Mouse (Mus musculus) kidney, postnatal 4 days (tissue): ENCODE measurements at regions not wholly inside any gene's neighbourhood (a gene's known extent, or its start where the extent isn't known, plus 50 kb on each side); places are given as distances from the start of the nearest gene placed in this dataset.

Source experiments
- DNase-seq, 2 experiments: peaks; one replicate each; pipeline ENCODE4 v3.0.0; 2021; ENCODE audit warnings: mixed read lengths in 2 of 2

DNA sequence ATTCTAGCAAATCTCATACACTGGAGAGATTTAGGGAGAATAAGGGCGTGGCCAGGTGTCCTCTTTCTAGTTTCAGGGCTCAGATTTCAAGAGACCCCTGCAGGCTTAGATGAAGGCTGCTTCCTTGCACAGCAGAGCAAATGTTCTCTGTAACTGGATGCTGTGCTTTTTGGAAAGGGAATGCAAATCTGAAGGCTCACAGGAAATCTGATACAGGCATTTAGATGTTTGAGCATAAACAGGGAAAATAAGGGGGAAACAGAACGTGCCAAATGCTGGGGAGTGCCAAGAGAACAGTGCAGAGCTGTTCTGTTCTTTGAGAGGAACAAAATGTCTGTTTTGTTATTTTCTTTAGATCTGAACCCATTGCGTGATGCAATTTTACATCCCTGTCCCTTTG lies 161.0 kb upstream of the Samsn1 start:
- DNase-seq, result peak; percentile 9 to 22

- no peak for DNase-seq
Measured at GRCm38 (mm10) chr16:76181596-76181995, 159.5 kb upstream of the Samsn1 start.

DNA sequence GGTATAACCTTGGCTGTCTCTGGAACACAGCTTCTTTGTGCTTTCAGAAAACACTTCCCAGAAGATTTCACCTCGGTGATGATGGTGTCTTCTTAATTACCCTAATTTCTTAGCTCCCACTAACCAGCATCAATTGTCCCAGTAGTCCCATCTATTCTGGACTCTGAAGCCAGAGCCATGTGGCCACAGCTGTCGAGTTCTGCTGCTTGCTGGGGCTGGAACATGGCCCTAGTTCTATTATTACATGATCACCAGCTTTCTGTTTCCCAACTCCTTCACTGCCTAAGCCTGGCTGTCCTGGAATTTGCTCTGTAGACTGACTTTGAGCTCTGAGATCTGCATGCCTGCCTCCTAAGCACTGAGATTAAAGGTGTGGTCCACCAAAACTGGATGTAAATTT lies 145.6 kb upstream of the Samsn1 start:
- no peak for DNase-seq

DNA sequence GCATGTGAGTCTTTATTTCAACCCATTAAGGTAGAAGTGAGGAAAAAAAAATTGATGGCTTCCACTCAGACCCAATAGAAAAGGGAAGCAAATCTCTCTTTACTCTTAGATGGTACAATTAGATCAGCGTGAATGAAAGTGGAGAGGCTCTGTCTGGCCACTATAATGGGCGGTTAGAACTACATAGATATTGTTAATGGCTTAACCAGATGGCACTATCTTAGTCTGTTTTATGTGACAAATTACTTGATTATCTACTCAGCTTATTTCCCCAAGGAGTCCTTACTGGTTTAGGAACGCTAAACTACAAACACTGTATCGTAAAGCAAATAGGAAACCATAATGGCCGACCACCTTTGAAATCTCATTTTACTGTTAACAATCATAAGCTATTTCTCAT lies 138.8 kb upstream of the Samsn1 start:
- no peak for DNase-seq

- no peak for DNase-seq
Measured at GRCm38 (mm10) chr16:76158585-76158984, 136.5 kb upstream of the Samsn1 start.

- DNase-seq, result no peak
Measured at GRCm38 (mm10) chr16:76153766-76154525, 131.9 kb upstream of the Samsn1 start.

GRCm38 (mm10) chr16:76149581-76149980 lies 127.5 kb upstream of the Samsn1 start:
- no peak for DNase-seq

- no peak for DNase-seq
Measured at GRCm38 (mm10) chr16:76133892-76134291, 111.8 kb upstream of the Samsn1 start.

- DNase-seq, result no peak
Measured at GRCm38 (mm10) chr16:76130486-76130885, 108.4 kb upstream of the Samsn1 start.

- DNase-seq, result peak; percentile 17 to 38
Measured at GRCm38 (mm10) chr16:76129982-76130381, 107.9 kb upstream of the Samsn1 start.

DNA sequence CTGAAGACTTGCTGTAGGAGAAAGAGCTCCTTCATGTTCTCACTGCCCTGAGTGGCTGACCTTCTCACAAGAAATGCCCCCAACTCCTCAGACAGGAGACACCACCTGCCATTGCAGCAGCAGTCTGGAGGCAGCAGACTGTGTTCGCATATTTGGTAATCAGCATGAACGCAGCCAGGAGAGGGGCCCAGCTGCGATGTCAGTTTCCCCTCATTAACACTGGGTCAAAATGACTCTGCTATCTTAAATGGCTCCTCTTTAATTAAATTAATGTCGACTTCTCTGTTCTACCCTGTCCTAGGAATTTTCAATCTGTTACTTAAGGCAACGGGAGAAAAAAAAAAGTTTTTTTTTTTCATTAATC lies 100.9 kb upstream of the Samsn1 start:
- DNase-seq, result no peak

DNA sequence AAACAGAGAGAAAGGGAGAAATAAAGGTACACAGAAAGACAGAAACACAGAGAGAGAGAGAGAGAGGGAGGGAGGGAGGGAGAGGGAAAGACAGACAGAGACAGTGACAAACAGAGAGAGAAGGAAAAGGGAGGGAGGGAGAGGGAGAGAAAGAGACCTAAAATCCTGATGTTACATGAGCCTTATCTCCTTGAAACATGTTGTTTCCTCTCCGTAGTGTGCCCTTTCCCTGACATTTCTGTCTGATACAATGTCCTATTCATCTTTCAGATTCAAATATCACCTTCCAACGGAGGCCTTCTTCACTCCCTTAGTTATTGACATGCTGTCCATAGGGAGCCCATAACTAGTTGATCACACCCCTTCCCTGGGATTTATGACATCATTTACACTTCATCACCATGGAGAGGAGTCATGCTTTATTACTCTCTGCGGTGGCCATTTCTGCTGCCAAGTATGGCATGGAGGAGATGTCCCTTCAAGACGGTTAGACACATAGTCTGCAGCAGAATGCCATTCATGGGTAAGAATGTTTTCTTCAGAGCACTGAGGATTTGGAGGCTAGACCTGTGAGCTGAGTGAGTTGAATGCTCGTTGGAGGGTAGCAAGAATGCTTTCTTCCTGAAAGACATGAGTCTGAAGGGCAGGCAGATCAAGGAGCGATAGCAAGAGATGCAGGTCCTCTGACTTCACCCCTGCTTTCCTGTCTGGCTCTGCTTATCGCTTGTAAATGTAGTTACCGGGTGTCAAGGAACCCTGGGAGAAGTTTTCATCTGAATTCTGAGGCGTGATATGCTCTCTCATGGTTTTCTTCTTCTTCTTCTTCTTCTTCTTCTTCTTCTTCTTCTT lies 100.3 kb upstream of the Samsn1 start:
- no peak for DNase-seq

DNA sequence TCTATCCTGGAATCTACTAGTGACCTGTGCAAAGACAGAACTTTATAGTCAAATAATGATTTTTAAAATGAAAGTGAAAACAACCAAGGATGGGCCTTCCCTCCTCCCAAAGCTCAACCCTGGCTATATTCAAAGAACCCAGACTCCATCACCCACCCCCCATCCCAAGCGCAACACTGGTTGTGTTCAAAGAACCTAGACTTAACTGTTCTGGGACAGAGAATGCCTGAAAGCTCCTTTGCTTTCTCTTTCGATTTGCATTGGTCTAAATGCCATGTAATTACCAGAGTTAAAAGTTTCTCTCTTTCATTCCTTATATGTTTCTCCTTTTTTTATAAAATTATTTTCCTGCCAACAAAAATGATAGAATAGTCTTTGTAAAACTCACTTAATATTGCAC lies 98.6 kb upstream of the Samsn1 start:
- no peak for DNase-seq

GRCm38 (mm10) chr16:76110383-76110782 lies 88.3 kb upstream of the Samsn1 start:
- no peak for DNase-seq

DNA sequence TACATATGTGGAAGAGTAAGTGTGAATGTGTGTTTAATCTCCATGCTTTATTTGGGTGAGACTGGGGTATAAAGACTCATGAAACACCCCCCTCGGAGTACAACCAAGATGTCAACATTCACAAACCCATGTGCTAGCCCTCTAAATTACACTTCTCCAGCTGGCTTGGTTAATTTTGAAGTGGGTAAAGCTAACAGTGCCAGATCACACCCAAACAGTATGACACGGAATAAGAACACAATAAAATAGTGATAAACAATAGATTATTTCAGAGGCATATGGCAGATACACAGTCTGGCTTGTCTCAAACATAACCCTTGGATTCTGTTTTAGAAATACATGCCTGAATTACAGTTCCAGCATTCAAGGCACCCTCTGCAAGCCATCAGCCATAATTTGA lies 86.4 kb upstream of the Samsn1 start:
- no peak for DNase-seq

GRCm38 (mm10) chr16:76104673-76105072 lies 82.6 kb upstream of the Samsn1 start:
- DNase-seq, result no peak

DNA sequence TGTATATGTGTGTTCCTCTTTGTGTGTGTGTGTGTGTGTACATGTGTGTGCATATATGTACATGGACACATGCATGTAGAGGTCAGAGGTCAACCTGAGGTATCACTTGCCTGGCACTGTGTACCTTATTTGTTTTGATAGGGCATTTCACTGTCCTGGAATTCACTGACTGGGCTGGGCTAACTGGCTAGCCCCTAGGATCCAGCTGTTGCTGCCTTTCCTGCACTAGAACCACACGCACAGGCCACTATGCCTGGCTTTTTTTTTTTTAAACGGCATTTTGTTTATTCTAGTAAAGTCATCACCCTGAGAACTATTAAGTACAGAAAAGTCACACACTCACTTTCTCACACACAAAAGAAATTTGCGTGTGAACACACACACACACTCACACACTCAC lies 79.7 kb upstream of the Samsn1 start:
- no peak for DNase-seq

- no peak for DNase-seq
Measured at GRCm38 (mm10) chr16:76097808-76098207, 75.7 kb upstream of the Samsn1 start.

DNA sequence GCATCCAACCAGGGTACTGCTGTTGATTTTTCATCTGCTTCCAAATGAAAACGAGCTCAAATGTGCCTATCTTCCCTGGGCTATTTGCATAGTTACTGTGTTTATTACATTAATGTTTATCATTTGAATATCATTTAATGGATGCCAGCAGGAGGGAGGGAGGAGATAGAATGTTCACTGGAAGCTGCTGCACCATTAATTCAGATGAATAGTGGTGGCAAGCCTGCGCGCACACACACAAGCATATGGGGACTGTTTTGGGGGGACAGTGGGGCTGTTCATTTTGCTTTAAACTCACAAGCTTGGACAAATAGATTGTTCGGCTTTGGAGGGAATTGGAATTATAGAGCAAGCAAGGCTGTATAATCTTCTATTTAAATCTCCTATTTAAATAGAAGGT lies 74.3 kb upstream of the Samsn1 start:
- no peak for DNase-seq

- DNase-seq, result no peak
Measured at GRCm38 (mm10) chr16:76085363-76085762, 63.3 kb upstream of the Samsn1 start.

DNA sequence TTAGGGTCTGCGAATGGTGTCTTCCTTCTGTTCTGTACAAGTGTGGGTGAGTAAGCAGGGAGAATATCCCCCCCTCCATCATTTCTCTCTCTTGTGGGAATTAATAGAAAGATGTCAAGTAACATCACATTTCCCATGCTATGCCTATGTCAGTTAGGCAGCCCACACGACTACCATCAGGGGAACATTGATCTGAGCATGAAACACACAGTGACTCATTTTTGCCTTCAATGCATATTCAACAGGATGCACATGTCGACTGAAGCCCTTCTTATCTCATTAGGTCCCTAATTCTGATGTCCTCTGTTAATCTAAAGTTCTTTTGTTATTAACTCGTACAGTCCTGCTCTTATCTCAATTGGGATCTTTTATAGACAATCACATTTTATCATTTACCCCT lies 60.4 kb upstream of the Samsn1 start:
- no peak for DNase-seq

DNA sequence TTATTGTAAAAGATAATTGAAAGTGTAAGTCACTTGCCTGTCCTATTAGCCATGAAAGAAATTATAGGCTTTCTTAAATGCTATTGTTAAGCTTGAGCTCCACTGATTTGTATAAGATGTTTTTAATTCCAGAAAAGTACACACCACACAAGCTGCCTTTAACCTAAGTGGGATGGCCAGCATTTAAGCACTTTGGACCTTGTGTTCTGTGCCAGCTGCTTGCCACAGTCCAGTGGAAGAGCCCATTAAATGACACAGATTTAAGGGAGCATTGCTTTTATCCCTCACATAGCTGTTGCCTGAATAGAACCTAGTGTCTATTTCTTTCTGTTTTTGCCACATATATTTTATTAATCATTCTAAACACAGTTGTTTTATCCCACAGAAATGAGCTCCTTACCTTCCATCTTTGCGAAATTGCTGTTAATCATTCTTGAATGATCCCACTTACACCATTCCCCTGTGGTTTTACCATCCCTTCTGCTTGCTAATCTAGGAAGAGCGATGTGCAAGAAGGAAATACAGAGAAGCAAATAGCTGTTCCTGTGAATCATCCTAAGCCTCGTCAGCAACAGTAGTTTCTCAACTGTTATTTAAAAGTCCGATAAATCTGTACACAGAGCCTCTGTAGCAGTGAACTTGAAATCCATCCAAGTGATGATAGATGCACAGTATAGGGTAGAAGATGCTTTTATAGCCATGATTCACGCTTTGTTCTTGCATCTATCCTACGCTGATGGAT lies 57.9 kb upstream of the Samsn1 start:
- no peak for DNase-seq

DNA sequence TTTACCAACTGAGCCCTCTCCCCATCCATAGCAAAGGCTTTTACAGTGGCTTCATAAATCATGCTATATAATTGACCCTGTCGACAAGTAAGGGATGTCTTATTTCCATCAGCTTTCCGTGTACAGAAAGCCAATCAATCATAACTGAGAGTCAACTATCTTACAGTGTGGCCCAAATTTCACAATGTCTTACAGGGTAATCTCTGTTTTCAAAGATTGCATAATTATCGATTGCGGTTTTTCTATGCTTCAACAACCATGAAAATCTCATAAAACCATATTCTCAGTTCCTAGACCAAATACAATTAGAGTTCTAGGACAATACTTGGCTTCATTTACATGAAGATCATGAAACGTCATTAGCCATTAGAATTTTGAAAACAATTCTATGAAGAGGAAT lies 56.1 kb upstream of the Samsn1 start:
- no peak for DNase-seq

- no peak for DNase-seq
Measured at GRCm38 (mm10) chr16:76076231-76076630, 54.1 kb upstream of the Samsn1 start.
